Mouse (Mus musculus) heart, embryonic 14.5 days (tissue): ENCODE measurements around the gene S100z. TPM values are rescaled to one million over a fixed set of nuclear protein-coding genes. Genes with fewer than 3 reads are reported as not detected.

Experiments used
- polyA plus RNA-seq: library from polyadenylated mRNA; unstranded; fragments of >200 nt; fragmentation: Nextera tagmentation; extraction: Ambion mirVana; gene quantifications from 2 replicates; pipeline ENCODE4 v1.2.1, GENCODE M21; 2014

Gene S100z
- polyA plus RNA-seq, 1 experiment from 2014 or later: not detected

Other genes starting within 250 kb of the S100z start
- gene Pde8b, start 228.4 kb downstream of the S100z start, polyA plus RNA-seq: 0.93 and 0.99 TPM in 2 replicates
- 52.9 and 54.5 TPM in 2 replicates for gene Zbed3, start 155.1 kb downstream of the S100z start, polyA plus RNA-seq
- gene Aggf1, start 103.4 kb downstream of the S100z start, polyA plus RNA-seq: 27.5 and 27.8 TPM in 2 replicates
- not detected in 2 replicates for gene Crhbp, start 33.8 kb downstream of the S100z start, polyA plus RNA-seq
- 0.36 and 0.85 TPM in 2 replicates for gene F2rl1, start 46.5 kb upstream of the S100z start, polyA plus RNA-seq
- gene F2r, start 139.8 kb upstream of the S100z start, polyA plus RNA-seq: 128 and 133 TPM in 2 replicates
- gene F2rl2, start 218.1 kb upstream of the S100z start, polyA plus RNA-seq: 0.35 and 0.54 TPM in 2 replicates